Mouse (Mus musculus) 3T3-L1 (cell line): ENCODE data around the gene Cbarp.
A peak's percentile ranks its signal among the peaks of the same experiment; 100 is the strongest.
"Not testable (repeated sequence)": the region's sequence is repeated elsewhere in the genome, so short reads cannot be mapped to it uniquely, and the experiment has no call there.

ENCODE experiments used
- DNase-seq: peaks from one replicate; pipeline ENCODE4 v3.0.0-alpha.2; 2015; ENCODE audit warnings: low read depth, low spot score

Cbarp gene

GRCm38 (mm10) chr10:80170052-80170451 lies 29.4 kb upstream of the Cbarp start:
- no peak for DNase-seq

- no peak for DNase-seq
These were observed 29.0 kb upstream of the Cbarp start for GRCm38 (mm10) chr10:80169651-80170050.

GRCm38 (mm10) chr10:80169070-80169469 lies 28.4 kb upstream of the Cbarp start:
- DNase-seq = no peak

GRCm38 (mm10) chr10:80168038-80168661 lies 27.5 kb upstream of the Cbarp start:
- peak; percentile 95 for DNase-seq

- peak; percentile 97 for DNase-seq
These were observed 26.9 kb upstream of the Cbarp start for GRCm38 (mm10) chr10:80167460-80168037.

GRCm38 (mm10) chr10:80166136-80166535 lies 25.5 kb upstream of the Cbarp start:
- DNase-seq = not testable (repeated sequence)

GRCm38 (mm10) chr10:80165392-80166128 lies 24.9 kb upstream of the Cbarp start, which contains the start of gene Cirbp:
Gene Cirbp, plus strand, starts transcription at chr10:80165985.
- peak; percentile 63 for DNase-seq

- peak; percentile 98 for DNase-seq
These were observed 24.3 kb upstream of the Cbarp start for GRCm38 (mm10) chr10:80164998-80165344.

GRCm38 (mm10) chr10:80164161-80164997 lies 23.7 kb upstream of the Cbarp start:
- DNase-seq = peak; percentile 79

- peak; percentile 96 for DNase-seq
These were observed 23.1 kb upstream of the Cbarp start for GRCm38 (mm10) chr10:80163721-80164120.

GRCm38 (mm10) chr10:80162716-80163299 lies 22.2 kb upstream of the Cbarp start:
- no peak for DNase-seq

GRCm38 (mm10) chr10:80162243-80162608 lies 21.6 kb upstream of the Cbarp start:
- no peak for DNase-seq

GRCm38 (mm10) chr10:80161522-80162242 lies 21.0 kb upstream of the Cbarp start:
- peak; percentile 89 for DNase-seq

- DNase-seq = peak; percentile 93
These were observed 20.1 kb upstream of the Cbarp start for GRCm38 (mm10) chr10:80160455-80161371.

- peak; percentile 97 for DNase-seq
These were observed 19.2 kb upstream of the Cbarp start for GRCm38 (mm10) chr10:80159561-80160454.

- peak; percentile 68 for DNase-seq
These were observed 18.5 kb upstream of the Cbarp start for GRCm38 (mm10) chr10:80159021-80159560.

GRCm38 (mm10) chr10:80158307-80158986 lies 17.8 kb upstream of the Cbarp start:
- peak; percentile 73 for DNase-seq
